Mouse (Mus musculus) neural tube, embryonic 14.5 days (tissue): Measurements from ENCODE around the gene Cpsf6. TPM values are rescaled to one million over a fixed set of nuclear protein-coding genes. Genes with fewer than 3 reads are reported as not detected.

Source experiments
- ATAC-seq: fragments of 200-750 bp; cut with Nextera tagmentation; 2 replicates; pipeline ENCODE4 v1.8.0; 2017; ENCODE audit warnings: low read depth, mild to moderate bottlenecking, moderate TSS enrichment, moderate library complexity
- H3K27ac ChIP-seq: fragments of 300-500 bp; sonication (generic); 2 replicates; pipeline ENCODE4 v1.5.1; 2014; ENCODE audit warnings: low read depth, mild to moderate bottlenecking, control low read depth, low read length, moderate library complexity, mixed read lengths
- H3K27me3 ChIP-seq: fragments of 300-500 bp; sonication (generic); 2 replicates; pipeline ENCODE4 v1.6.1; 2014; ENCODE audit warnings: low read length; ENCODE audit not compliant: control insufficient read depth, insufficient read depth
- H3K36me3 ChIP-seq: fragments of 300-500 bp; sonication (generic); 2 replicates; pipeline ENCODE4 v1.6.1; 2014; ENCODE audit warnings: low read length, mixed read lengths; ENCODE audit not compliant: control insufficient read depth, insufficient read depth
- H3K4me1 ChIP-seq: fragments of 300-500 bp; sonication (generic); 2 replicates; pipeline ENCODE4 v1.6.1; 2014; ENCODE audit warnings: low read length; ENCODE audit not compliant: control insufficient read depth, insufficient read depth
- H3K4me2 ChIP-seq: fragments of 300-500 bp; sonication (generic); 2 replicates; pipeline ENCODE4 v1.6.1; 2014; ENCODE audit warnings: mild to moderate bottlenecking, low read depth, low read length, control low read depth
- H3K4me3 ChIP-seq: fragments of 300-500 bp; sonication (generic); 2 replicates; pipeline ENCODE4 v1.5.1; 2014; ENCODE audit warnings: low read depth, low read length, control low read depth, mixed read lengths
- H3K9ac ChIP-seq: fragments of 300-500 bp; sonication (generic); replicated peaks from 2 replicates; pipeline ENCODE4 v1.6.1; 2014; ENCODE audit warnings: low read depth, mild to moderate bottlenecking, control low read depth, low read length, mixed read lengths
- H3K9me3 ChIP-seq: fragments of 300-500 bp; sonication (generic); 2 replicates; pipeline ENCODE4 v1.6.1; 2016; ENCODE audit warnings: low read length; ENCODE audit not compliant: control insufficient read depth
- WGBS: fragments of 180-500 bp; shearing (Covaris S2); extraction: QIAGEN DNeasy Blood & Tissue Kit; methylation state at CpG from one replicate; pipeline ENCODE4 v1.1.7; 2014; 5-methylcytosine and 5-hydroxymethylcytosine counted together
- polyA plus RNA-seq: library from polyadenylated mRNA; unstranded; fragments of >200 nt; fragmentation: Nextera tagmentation; extraction: Ambion mirVana; gene quantifications from 2 replicates; pipeline ENCODE4 v1.2.1, GENCODE M21; 2014

Cpsf6 gene
- polyA plus RNA-seq, 1 experiment from 2014 or later: 180 TPM

GRCm38 (mm10) chr10:117341029-117341428, 38.8 kb downstream of the Cpsf6 start:
- no peak overlapping the region for H3K27ac ChIP-seq
- H3K27me3 ChIP-seq: no peaks in the 10 kb centered on the region
- no peak overlapping the region for H3K4me2 ChIP-seq
- no peaks in the 10 kb centered on the region for H3K36me3 ChIP-seq
- H3K9ac ChIP-seq: no peak overlapping the region
- H3K4me3 ChIP-seq: no peak overlapping the region
- ATAC-seq: no peak
- 78% methylated on average over 4 of the region's 4 CpGs for WGBS
- H3K9me3 ChIP-seq: no peaks in the 10 kb centered on the region
- no peaks in the 10 kb centered on the region for H3K4me1 ChIP-seq

DNA sequence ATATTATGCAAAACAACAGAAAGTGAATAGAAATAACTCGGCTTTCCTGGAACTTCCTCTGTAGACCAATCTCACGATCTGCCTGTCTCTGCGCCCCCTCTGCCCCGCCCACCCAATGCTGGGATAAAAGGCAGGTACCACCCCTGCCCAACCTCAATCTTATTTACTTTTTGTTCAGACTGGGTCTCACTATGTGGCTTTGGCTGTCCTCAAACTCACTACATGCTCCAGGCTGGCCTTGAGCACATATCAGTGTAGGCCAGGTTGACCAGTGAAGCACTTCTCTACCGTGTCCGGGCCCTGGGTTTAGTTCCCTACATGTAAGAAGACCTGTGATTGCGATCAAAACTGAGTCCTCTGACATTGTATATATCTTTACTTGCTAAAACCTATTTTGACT, 40.6 kb downstream of the Cpsf6 start:
- H3K4me2 ChIP-seq: no peak overlapping the region
- no peaks in the 10 kb centered on the region for H3K36me3 ChIP-seq
- H3K27me3 ChIP-seq: no peaks in the 10 kb centered on the region
- no peak for ATAC-seq
- no peaks in the 10 kb centered on the region for H3K9me3 ChIP-seq
- 86% methylated on average over 7 of the region's 7 CpGs for WGBS
- H3K4me1 ChIP-seq: no peaks in the 10 kb centered on the region
- H3K27ac ChIP-seq: no peak overlapping the region
- H3K4me3 ChIP-seq: no peak overlapping the region
- H3K9ac ChIP-seq: no peak overlapping the region

GRCm38 (mm10) chr10:117337946-117338345, 41.9 kb downstream of the Cpsf6 start:
- Histone ChIP-seq H3K4me2 (no peak overlapping the region), H3K9me3 (no peaks in the 10 kb centered on the region), H3K27ac (no peak overlapping the region), H3K36me3 (no peaks in the 10 kb centered on the region), H3K27me3 (no peaks in the 10 kb centered on the region), H3K4me3 (no peak overlapping the region), H3K9ac (no peak overlapping the region), H3K4me1 (no peaks in the 10 kb centered on the region)
- no peak; the same call in 1 of the 2 replicates for ATAC-seq

GRCm38 (mm10) chr10:117335649-117336048, 44.2 kb downstream of the Cpsf6 start:
- WGBS: 36% methylated on average over 4 of the region's 4 CpGs
- Histone ChIP-seq H3K9me3 (no peaks in the 10 kb centered on the region), H3K4me3 (no peak overlapping the region), H3K4me2 (no peak overlapping the region), H3K36me3 (no peaks in the 10 kb centered on the region), H3K27me3 (no peaks in the 10 kb centered on the region), H3K4me1 (no peaks in the 10 kb centered on the region), H3K27ac (no peak overlapping the region), H3K9ac (no peak overlapping the region)
- no peak for ATAC-seq

GRCm38 (mm10) chr10:117330521-117330920, 49.3 kb downstream of the Cpsf6 start:
- H3K4me3 ChIP-seq: no peak overlapping the region
- H3K36me3 ChIP-seq: no peaks in the 10 kb centered on the region
- WGBS: 85% methylated on average over 5 of the region's 5 CpGs
- no peaks in the 10 kb centered on the region for H3K9me3 ChIP-seq
- H3K27ac ChIP-seq: no peak overlapping the region
- no peak overlapping the region for H3K4me2 ChIP-seq
- H3K9ac ChIP-seq: no peak overlapping the region
- ATAC-seq: no peak
- no peaks in the 10 kb centered on the region for H3K27me3 ChIP-seq
- H3K4me1 ChIP-seq: no peaks in the 10 kb centered on the region

DNA sequence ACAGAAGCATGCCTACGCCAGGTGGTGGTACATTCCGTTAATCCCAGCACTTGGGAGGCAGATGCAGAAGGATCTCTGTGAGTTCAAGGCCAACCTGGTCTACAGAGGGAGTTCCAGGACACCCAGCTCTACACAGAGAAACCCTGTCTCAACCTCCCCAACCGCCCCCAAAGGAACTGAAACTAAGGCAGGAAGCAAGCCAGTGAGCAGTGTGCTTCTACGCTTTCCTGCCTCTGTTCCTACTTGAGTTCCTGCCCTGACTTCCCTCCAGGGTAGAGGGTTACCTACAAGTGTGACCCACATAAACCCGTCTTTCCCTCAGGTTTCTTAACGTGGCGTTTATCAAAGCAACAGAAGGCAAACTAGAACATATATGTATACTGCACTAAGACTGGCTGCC, 56.0 kb downstream of the Cpsf6 start:
- no peak overlapping the region for H3K4me3 ChIP-seq
- ATAC-seq: no peak
- 89% methylated on average over 7 of the region's 7 CpGs for WGBS
- no peak overlapping the region for H3K27ac ChIP-seq
- H3K36me3 ChIP-seq: no peaks in the 10 kb centered on the region
- no peak overlapping the region for H3K4me2 ChIP-seq
- H3K9ac ChIP-seq: no peak overlapping the region
- no peaks in the 10 kb centered on the region for H3K4me1 ChIP-seq
- H3K27me3 ChIP-seq: no peaks in the 10 kb centered on the region
- H3K9me3 ChIP-seq: no peaks in the 10 kb centered on the region

DNA sequence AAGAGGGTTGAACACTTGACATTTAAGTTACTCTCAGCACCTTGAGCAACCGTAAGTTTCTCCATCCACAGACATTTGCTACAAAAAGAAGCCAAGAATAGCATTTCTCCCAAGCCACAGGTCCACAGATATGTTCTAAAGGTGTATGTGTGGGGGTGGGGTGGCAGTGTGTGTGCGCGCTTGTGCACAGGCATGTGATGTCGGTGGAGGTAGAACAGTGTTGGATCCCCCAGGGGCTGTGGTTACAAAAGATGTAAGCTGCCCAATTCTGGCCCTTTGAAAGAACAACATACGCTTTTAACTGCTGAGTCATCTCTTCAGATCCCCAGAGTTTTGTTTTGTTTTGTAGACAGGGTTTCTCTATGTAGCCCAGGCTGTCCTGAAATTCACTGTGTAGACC, 57.2 kb downstream of the Cpsf6 start:
- Histone ChIP-seq H3K27ac (no peak overlapping the region), H3K9ac (no peak overlapping the region), H3K36me3 (no peaks in the 10 kb centered on the region), H3K9me3 (no peaks in the 10 kb centered on the region), H3K4me3 (no peak overlapping the region), H3K4me2 (no peak overlapping the region), H3K27me3 (no peaks in the 10 kb centered on the region), H3K4me1 (no peaks in the 10 kb centered on the region)
- WGBS: 90% methylated on average over 5 of the region's 5 CpGs
- no peak for ATAC-seq

GRCm38 (mm10) chr10:117320571-117320981, 59.2 kb downstream of the Cpsf6 start:
- Histone ChIP-seq H3K9me3 (no peaks in the 10 kb centered on the region), H3K4me2 (no peak overlapping the region), H3K36me3 (no peaks in the 10 kb centered on the region), H3K4me3 (no peak overlapping the region), H3K4me1 (no peaks in the 10 kb centered on the region), H3K9ac (no peak overlapping the region), H3K27me3 (no peaks in the 10 kb centered on the region), H3K27ac (no peak overlapping the region)
- WGBS: 67% methylated on average over 3 of the region's 3 CpGs
- no peak for ATAC-seq

DNA sequence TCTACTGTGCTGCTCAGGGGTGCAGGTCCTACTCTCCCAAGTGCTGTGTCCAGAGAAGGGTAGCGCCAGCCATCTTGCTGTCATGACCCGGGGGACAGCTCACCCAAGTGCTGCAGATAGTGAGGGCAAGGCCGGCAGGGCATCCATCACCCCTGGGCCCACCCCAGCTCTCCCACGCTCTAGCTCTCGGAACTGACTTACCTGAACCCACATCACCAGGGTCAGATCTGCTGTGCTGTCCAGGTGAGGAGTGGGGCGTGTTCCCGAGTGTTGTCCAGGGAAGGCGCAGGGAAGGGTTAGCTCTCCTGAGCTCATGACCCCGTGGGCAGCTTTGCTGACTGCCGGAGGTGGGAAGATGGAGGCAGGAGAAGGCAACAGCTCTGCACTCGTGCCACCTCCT, 63.4 kb downstream of the Cpsf6 start:
- no peak overlapping the region for H3K4me3 ChIP-seq
- ATAC-seq: no peak
- WGBS: 95% methylated on average over 11 of the region's 11 CpGs
- no peaks in the 10 kb centered on the region for H3K36me3 ChIP-seq
- H3K9ac ChIP-seq: no peak overlapping the region
- H3K9me3 ChIP-seq: no peaks in the 10 kb centered on the region
- H3K27ac ChIP-seq: no peak overlapping the region
- H3K4me2 ChIP-seq: no peak overlapping the region
- no peaks in the 10 kb centered on the region for H3K4me1 ChIP-seq
- no peaks in the 10 kb centered on the region for H3K27me3 ChIP-seq

DNA sequence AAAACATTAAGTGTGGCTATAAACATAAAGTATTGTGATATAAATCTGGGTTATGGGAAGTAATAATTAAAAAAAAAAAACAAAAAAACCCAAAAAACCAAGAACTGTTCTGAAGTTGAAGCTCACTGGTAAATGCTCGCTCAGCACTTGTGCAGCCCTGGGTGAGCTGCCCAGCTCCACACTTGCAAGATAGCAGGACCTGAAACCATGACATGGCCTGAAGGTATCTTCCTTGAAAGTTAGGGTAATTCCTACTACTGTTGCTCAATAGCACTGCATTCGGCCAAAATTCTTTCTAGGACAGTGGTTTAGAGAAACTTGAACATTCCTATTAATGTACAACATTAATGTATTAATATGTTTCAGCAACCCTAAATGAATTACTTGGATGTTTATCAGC, 66.7 kb downstream of the Cpsf6 start:
- H3K27ac ChIP-seq: no peak overlapping the region
- no peak overlapping the region for H3K4me2 ChIP-seq
- no peaks in the 10 kb centered on the region for H3K9me3 ChIP-seq
- no peaks in the 10 kb centered on the region for H3K36me3 ChIP-seq
- no peak overlapping the region for H3K9ac ChIP-seq
- no peak overlapping the region for H3K4me3 ChIP-seq
- no peak for ATAC-seq
- H3K4me1 ChIP-seq: no peaks in the 10 kb centered on the region
- no peaks in the 10 kb centered on the region for H3K27me3 ChIP-seq
- 95% methylated on average over 2 of the region's 2 CpGs for WGBS
